Mouse (Mus musculus) forebrain, embryonic 15.5 days (tissue): ENCODE data around the gene Zdhhc1. TPM values are rescaled to one million over a fixed set of nuclear protein-coding genes. Genes with fewer than 3 reads are reported as not detected.

Experiments used
- ATAC-seq: fragments of 200-750 bp; cut with Nextera tagmentation; replicated peaks from 2 replicates; pipeline ENCODE4 v1.8.0; 2017; ENCODE audit warnings: mild to moderate bottlenecking, moderate TSS enrichment, moderate library complexity
- H3K27ac ChIP-seq: fragments of 300-500 bp; sonication (generic); replicated peaks from 2 replicates; pipeline ENCODE4 v1.5.1; 2015; ENCODE audit warnings: mild to moderate bottlenecking, inconsistent platforms
- H3K27me3 ChIP-seq: fragments of 300-500 bp; sonication (generic); 2 replicates; pipeline ENCODE4 v1.6.1; 2015; ENCODE audit warnings: inconsistent platforms
- H3K36me3 ChIP-seq: fragments of 300-500 bp; sonication (generic); 2 replicates; pipeline ENCODE4 v1.6.1; 2015; ENCODE audit warnings: mild to moderate bottlenecking, inconsistent platforms
- H3K4me1 ChIP-seq: fragments of 300-500 bp; sonication (generic); 2 replicates; pipeline ENCODE4 v1.6.1; 2015; ENCODE audit warnings: inconsistent platforms
- H3K4me2 ChIP-seq: fragments of 300-500 bp; sonication (generic); replicated peaks from 2 replicates; pipeline ENCODE4 v1.6.1; 2015; ENCODE audit warnings: mild to moderate bottlenecking, inconsistent platforms
- H3K4me3 ChIP-seq: fragments of 300-500 bp; sonication (generic); 2 replicates; pipeline ENCODE4 v1.5.1; 2015; ENCODE audit warnings: mild to moderate bottlenecking, inconsistent platforms
- H3K9ac ChIP-seq: fragments of 300-500 bp; sonication (generic); replicated peaks from 2 replicates; pipeline ENCODE4 v1.6.1; 2015; ENCODE audit warnings: mild to moderate bottlenecking, inconsistent platforms
- H3K9me3 ChIP-seq: fragments of 300-500 bp; sonication (generic); 2 replicates; pipeline ENCODE4 v1.6.1; 2016; ENCODE audit warnings: inconsistent platforms
- WGBS: fragments of 180-500 bp; shearing (Covaris S2); methylation state at CpG from one replicate; pipeline ENCODE4 v1.1.7; 2015; ENCODE audit warnings: mixed read lengths; 5-methylcytosine and 5-hydroxymethylcytosine counted together
- polyA plus RNA-seq: library from polyadenylated mRNA; unstranded; fragments of >200 nt; fragmentation: Nextera tagmentation; extraction: Ambion mirVana; gene quantifications from 2 replicates; pipeline ENCODE4 v1.2.1, GENCODE M21; 2015

Zdhhc1 gene
- polyA plus RNA-seq, 1 experiment from 2014 or later, result 31.3 TPM

GRCm38 (mm10) chr8:105466700-105467291 is 29.9 kb downstream of the Zdhhc1 start:
- Histone ChIP-seq H3K9ac (no peak overlapping the region), H3K4me3 (no peak overlapping the region), H3K27ac (peak overlapping the region; percentile 61), H3K4me2 (no peak overlapping the region), H3K27me3 (no peaks in the 10 kb centered on the region), H3K36me3 (no peaks in the 10 kb centered on the region), H3K4me1 (peaks cover 43% of the 10 kb centered on the region), H3K9me3 (no peaks in the 10 kb centered on the region)
- peak; percentile 5; the same call in 1 of the 2 replicates for ATAC-seq
- 67% methylated on average over 7 of the region's 7 CpGs for WGBS

- Histone ChIP-seq H3K4me3 (no peak overlapping the region), H3K9me3 (no peaks in the 10 kb centered on the region), H3K4me2 (no peak overlapping the region), H3K4me1 (peaks cover 39% of the 10 kb centered on the region), H3K36me3 (no peaks in the 10 kb centered on the region), H3K27ac (peak overlapping the region; percentile 36), H3K27me3 (no peaks in the 10 kb centered on the region), H3K9ac (no peak overlapping the region)
- ATAC-seq, result no peak
- 82% methylated on average over 6 of the region's 6 CpGs for WGBS
Measured at GRCm38 (mm10) chr8:105466246-105466645, 30.5 kb downstream of the Zdhhc1 start.

- Histone ChIP-seq H3K4me1 (peaks cover 23% of the 10 kb centered on the region), H3K9me3 (no peaks in the 10 kb centered on the region), H3K27me3 (no peaks in the 10 kb centered on the region), H3K9ac (no peak overlapping the region), H3K4me3 (no peak overlapping the region), H3K27ac (no peak overlapping the region), H3K4me2 (no peak overlapping the region), H3K36me3 (no peaks in the 10 kb centered on the region)
- 69% methylated on average over 7 of the region's 7 CpGs for WGBS
- ATAC-seq, result no peak
Measured at GRCm38 (mm10) chr8:105464595-105464994, 32.1 kb downstream of the Zdhhc1 start.

GRCm38 (mm10) chr8:105461085-105461803 is 35.5 kb downstream of the Zdhhc1 start:
- Histone ChIP-seq H3K9ac (no peak overlapping the region), H3K27ac (no peak overlapping the region), H3K4me2 (no peak overlapping the region), H3K27me3 (no peaks in the 10 kb centered on the region), H3K4me1 (peaks cover under 1% of the 10 kb centered on the region; the same call in 1 of the 2 replicates), H3K36me3 (no peaks in the 10 kb centered on the region), H3K9me3 (no peaks in the 10 kb centered on the region), H3K4me3 (no peak overlapping the region)
- 78% methylated on average over 13 of the region's 13 CpGs for WGBS
- ATAC-seq, result no peak

- H3K4me1 ChIP-seq, result peaks cover 10% of the 10 kb centered on the region
- WGBS, result 66% methylated on average over 10 of the region's 10 CpGs
- no peak for ATAC-seq
Measured at GRCm38 (mm10) chr8:105455218-105455617, 41.5 kb downstream of the Zdhhc1 start.

GRCm38 (mm10) chr8:105454088-105454487 is 42.6 kb downstream of the Zdhhc1 start:
- Histone ChIP-seq H3K9me3 (no peaks in the 10 kb centered on the region), H3K4me3 (no peak overlapping the region), H3K36me3 (no peaks in the 10 kb centered on the region), H3K9ac (no peak overlapping the region), H3K27ac (no peak overlapping the region), H3K4me1 (peaks cover 10% of the 10 kb centered on the region), H3K4me2 (no peak overlapping the region), H3K27me3 (no peaks in the 10 kb centered on the region)
- no peak for ATAC-seq
- 60% methylated on average over 5 of the region's 5 CpGs for WGBS

More at GRCm38 (mm10) chr8:105455218-105455617, 41.5 kb downstream of the Zdhhc1 start:
- H3K27me3 ChIP-seq, result no peaks in the 10 kb centered on the region
- H3K27ac ChIP-seq, result no peak overlapping the region
- no peak overlapping the region for H3K9ac ChIP-seq
- H3K4me3 ChIP-seq, result no peak overlapping the region
- no peaks in the 10 kb centered on the region for H3K36me3 ChIP-seq
- H3K9me3 ChIP-seq, result no peaks in the 10 kb centered on the region
- H3K4me2 ChIP-seq, result no peak overlapping the region

- no peak overlapping the region for H3K4me3 ChIP-seq
- H3K27ac ChIP-seq, result no peak overlapping the region
- H3K4me2 ChIP-seq, result no peak overlapping the region
- H3K36me3 ChIP-seq, result no peaks in the 10 kb centered on the region
- H3K4me1 ChIP-seq, result peaks cover 10% of the 10 kb centered on the region
- no peak for ATAC-seq
- H3K27me3 ChIP-seq, result no peaks in the 10 kb centered on the region
- no peaks in the 10 kb centered on the region for H3K9me3 ChIP-seq
- H3K9ac ChIP-seq, result no peak overlapping the region
- 80% methylated on average over 5 of the region's 5 CpGs for WGBS
Measured at GRCm38 (mm10) chr8:105453296-105453695, 43.4 kb downstream of the Zdhhc1 start.

- Histone ChIP-seq H3K9ac (no peak overlapping the region), H3K4me3 (no peak overlapping the region), H3K27ac (no peak overlapping the region), H3K36me3 (no peaks in the 10 kb centered on the region), H3K4me1 (peaks cover 10% of the 10 kb centered on the region), H3K9me3 (no peaks in the 10 kb centered on the region), H3K27me3 (no peaks in the 10 kb centered on the region), H3K4me2 (no peak overlapping the region)
- 42% methylated on average over 15 of the region's 15 CpGs for WGBS
- no peak for ATAC-seq
Measured at GRCm38 (mm10) chr8:105451903-105452603, 44.6 kb downstream of the Zdhhc1 start.

GRCm38 (mm10) chr8:105450977-105451376 is 45.7 kb downstream of the Zdhhc1 start:
- H3K36me3 ChIP-seq, result no peaks in the 10 kb centered on the region
- H3K27me3 ChIP-seq, result no peaks in the 10 kb centered on the region
- no peak overlapping the region for H3K4me2 ChIP-seq
- H3K9me3 ChIP-seq, result no peaks in the 10 kb centered on the region
- 6% methylated on average over 1 of the region's 1 CpGs for WGBS
- no peak overlapping the region for H3K4me3 ChIP-seq
- no peak overlapping the region for H3K27ac ChIP-seq
- peaks cover 13% of the 10 kb centered on the region for H3K4me1 ChIP-seq
- H3K9ac ChIP-seq, result no peak overlapping the region
- ATAC-seq, result no peak

GRCm38 (mm10) chr8:105448596-105448995 is 48.1 kb downstream of the Zdhhc1 start:
- Histone ChIP-seq H3K9me3 (no peaks in the 10 kb centered on the region), H3K36me3 (no peaks in the 10 kb centered on the region), H3K4me3 (no peak overlapping the region), H3K4me2 (no peak overlapping the region), H3K27me3 (no peaks in the 10 kb centered on the region), H3K9ac (no peak overlapping the region), H3K27ac (no peak overlapping the region), H3K4me1 (peaks cover 22% of the 10 kb centered on the region)
- 88% methylated on average over 5 of the region's 5 CpGs for WGBS
- ATAC-seq, result no peak

GRCm38 (mm10) chr8:105448188-105448587 is 48.5 kb downstream of the Zdhhc1 start:
- Histone ChIP-seq H3K4me1 (peaks cover 22% of the 10 kb centered on the region), H3K36me3 (no peaks in the 10 kb centered on the region), H3K27ac (no peak overlapping the region), H3K9ac (no peak overlapping the region), H3K4me2 (no peak overlapping the region), H3K9me3 (no peaks in the 10 kb centered on the region), H3K4me3 (no peak overlapping the region), H3K27me3 (no peaks in the 10 kb centered on the region)
- ATAC-seq, result no peak
- WGBS, result 96% methylated on average over 3 of the region's 3 CpGs

GRCm38 (mm10) chr8:105446127-105446552 is 50.6 kb downstream of the Zdhhc1 start:
- peaks cover 12% of the 10 kb centered on the region for H3K4me1 ChIP-seq
- no peaks in the 10 kb centered on the region for H3K36me3 ChIP-seq
- peak overlapping the region; percentile 42 for H3K27ac ChIP-seq
- no peak for ATAC-seq
- no peak overlapping the region for H3K4me3 ChIP-seq
- 11% methylated on average over 4 of the region's 4 CpGs for WGBS
- no peaks in the 10 kb centered on the region for H3K9me3 ChIP-seq
- H3K9ac ChIP-seq, result no peak overlapping the region
- H3K4me2 ChIP-seq, result 0 out of 2 replicates have a peak overlapping the region, but pooled peaks have one; percentile 8
- no peaks in the 10 kb centered on the region for H3K27me3 ChIP-seq
